Mouse (Mus musculus) G1E (cell line): ENCODE measurements around the gene Arhgap45. TPM values are rescaled to one million over a fixed set of nuclear protein-coding genes. Genes with fewer than 3 reads are reported as not detected.

ENCODE experiments used
- ATAC-seq: 2 replicates; pipeline ENCODE4 v1.8.0; 2016; ENCODE audit warnings: mild to moderate bottlenecking; ENCODE audit not compliant: insufficient number of reproducible peaks, poor library complexity, low FRiP score, severe bottlenecking; ENCODE audit errors: extremely low read depth
- DNase-seq: peaks from one replicate; pipeline ENCODE4 v3.0.0; 2012; ENCODE audit warnings: low spot score
- H3K27me3 ChIP-seq: 2 replicates; pipeline ENCODE4 v1.6.1; 2012; ENCODE audit warnings: mild to moderate bottlenecking, low read length, inconsistent platforms; ENCODE audit not compliant: insufficient read depth
- H3K36me3 ChIP-seq: replicated peaks from 2 replicates; pipeline ENCODE3; 2012; ENCODE audit warnings: mild to moderate bottlenecking, inconsistent platforms
- H3K4me1 ChIP-seq: 2 replicates; pipeline ENCODE4 v1.6.1; 2012; ENCODE audit warnings: low read depth, low read length, inconsistent platforms, mixed read lengths; ENCODE audit not compliant: insufficient read depth
- H3K4me3 ChIP-seq: 2 replicates; pipeline ENCODE4 v1.5.1; 2012; ENCODE audit warnings: low read depth, mild to moderate bottlenecking, inconsistent platforms, low read length, moderate library complexity, mixed read lengths
- H3K9me3 ChIP-seq: replicated peaks from 2 replicates; pipeline ENCODE4 v1.6.1; 2012; ENCODE audit warnings: inconsistent platforms
- CTCF ChIP-seq: IDR thresholded peaks from 2 replicates; pipeline ENCODE4 v1.5.1; 2012; ENCODE audit warnings: low read depth, low read length, inconsistent platforms, mixed read lengths
- GATA1 ChIP-seq: IDR thresholded peaks from 2 replicates; pipeline ENCODE4 v1.6.1; 2012; ENCODE audit warnings: borderline replicate concordance, low read length, inconsistent platforms, mixed read lengths
- GATA2 ChIP-seq: IDR thresholded peaks from 2 replicates; pipeline ENCODE4 v1.6.1; 2012; ENCODE audit warnings: low read depth, low read length, inconsistent platforms, borderline replicate concordance
- POLR2AphosphoS5 ChIP-seq: IDR thresholded peaks from 2 replicates; pipeline ENCODE4 v1.6.1; 2012; ENCODE audit warnings: low read depth, low read length, inconsistent platforms; ENCODE audit not compliant: insufficient replicate concordance
- TAL1 ChIP-seq: conservative IDR thresholded peaks from 2 replicates; pipeline ENCODE4 v1.6.1; 2012; ENCODE audit warnings: low read depth, low read length, inconsistent platforms, mixed read lengths
- polyA plus RNA-seq: library from polyadenylated mRNA; stranded (reverse); fragments of >175 nt; gene quantifications from 2 replicates; pipeline ENCODE4 v1.2.3, GENCODE M21; 2012
- total RNA-seq, 2 experiments: library from RNA; stranded (forward) in 1 of 2; stranded (reverse) in 1 of 2; fragments of 200-1000 nt in 1 of 2; fragments of >200 nt in 1 of 2; fragmentation: Nextera tagmentation in 1 of 2; gene quantifications; 2 replicates each; pipeline ENCODE4 v1.2.3; 2014 to 2017

The Arhgap45 gene
- total and polyA plus RNA-seq, 3 experiments: 56.7 to 179 (median 104) TPM

- H3K4me3 ChIP-seq: peak overlapping the region; percentile 71
- ATAC-seq (peak; percentile 51), DNase-seq (peak; percentile 71)
- peaks cover 86% of the 10 kb centered on the region for H3K4me1 ChIP-seq
- H3K9me3 ChIP-seq: no peaks in the 10 kb centered on the region
- TF ChIP-seq CTCF (no peak), POLR2AphosphoS5 (no peak), TAL1 (no peak)
- peaks cover 94% of the 10 kb centered on the region for H3K36me3 ChIP-seq
- no peaks in the 10 kb centered on the region for H3K27me3 ChIP-seq
These were observed 58.6 kb downstream of the Arhgap45 start for GRCm38 (mm10) chr10:80074813-80075601.

DNA sequence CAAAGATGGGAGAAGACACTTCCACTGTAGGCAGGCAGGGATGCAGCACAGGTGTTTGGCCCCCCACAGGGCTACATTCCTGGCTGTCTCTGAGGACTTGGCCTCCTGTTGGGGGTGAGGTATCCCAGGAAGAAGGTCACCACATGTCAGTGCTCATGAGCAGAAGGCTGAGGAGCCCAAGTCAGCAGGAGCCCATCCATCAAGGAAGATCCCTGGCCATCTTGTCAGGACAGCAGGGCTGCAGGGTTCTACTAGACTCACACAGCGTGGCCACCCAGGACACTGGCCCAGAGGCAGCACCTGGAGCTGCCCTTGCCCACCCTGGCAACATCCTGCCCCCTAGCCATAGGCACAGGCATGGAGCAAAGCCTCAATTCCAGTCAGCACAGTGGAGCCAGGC is 59.5 kb downstream of the Arhgap45 start:
- Histone ChIP-seq H3K4me1 (peaks cover 86% of the 10 kb centered on the region), H3K9me3 (no peaks in the 10 kb centered on the region), H3K36me3 (peaks cover 94% of the 10 kb centered on the region), H3K4me3 (no peak overlapping the region; the same call in 1 of the 2 replicates), H3K27me3 (no peaks in the 10 kb centered on the region)
- no peak for DNase-seq
- ATAC-seq: no peak
- TF ChIP-seq CTCF (no peak), GATA2 (no peak), TAL1 (no peak), GATA1 (no peak), POLR2AphosphoS5 (no peak)

GRCm38 (mm10) chr10:80076386-80076785 is 59.9 kb downstream of the Arhgap45 start:
- Histone ChIP-seq H3K4me1 (peaks cover 86% of the 10 kb centered on the region), H3K9me3 (no peaks in the 10 kb centered on the region), H3K27me3 (no peaks in the 10 kb centered on the region), H3K4me3 (no peak overlapping the region), H3K36me3 (peaks cover 97% of the 10 kb centered on the region)
- DNase-seq (no peak), ATAC-seq (no peak)
- TF ChIP-seq TAL1: no peak
- TF ChIP-seq CTCF: no peak
- TF ChIP-seq GATA1: no peak
- TF ChIP-seq POLR2AphosphoS5: no peak
- no peak for TF ChIP-seq GATA2

DNA sequence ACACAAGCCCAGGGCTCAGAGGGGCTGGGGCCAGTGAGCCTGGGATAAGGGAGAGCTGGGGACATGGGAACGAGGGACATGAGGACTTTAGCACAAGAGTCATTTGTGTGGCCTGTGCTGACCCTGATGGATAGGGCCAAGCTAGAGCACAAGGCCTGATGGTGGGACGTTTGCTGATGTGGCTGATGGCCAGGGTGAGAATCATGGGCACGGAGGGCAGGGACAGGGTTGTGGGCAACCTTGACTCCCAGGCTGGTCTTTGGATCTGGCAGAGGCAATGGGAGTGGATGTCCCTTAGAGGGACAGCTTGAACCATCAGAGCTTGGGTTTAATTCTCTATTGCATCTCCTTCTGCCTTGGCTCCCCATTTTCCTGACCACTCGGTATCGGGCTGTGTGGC is 60.9 kb downstream of the Arhgap45 start:
- H3K4me3 ChIP-seq: no peak overlapping the region
- no peaks in the 10 kb centered on the region for H3K27me3 ChIP-seq
- H3K4me1 ChIP-seq: peaks cover 86% of the 10 kb centered on the region
- TF ChIP-seq GATA2: no peak
- TF ChIP-seq GATA1: no peak
- TF ChIP-seq CTCF: no peak
- TF ChIP-seq TAL1: no peak
- TF ChIP-seq POLR2AphosphoS5: no peak
- ATAC-seq (no peak), DNase-seq (no peak)
- H3K9me3 ChIP-seq: no peaks in the 10 kb centered on the region
- peaks cover 97% of the 10 kb centered on the region for H3K36me3 ChIP-seq

- Histone ChIP-seq H3K36me3 (peaks cover 97% of the 10 kb centered on the region), H3K27me3 (no peaks in the 10 kb centered on the region), H3K4me1 (peaks cover 86% of the 10 kb centered on the region), H3K4me3 (no peak overlapping the region), H3K9me3 (no peaks in the 10 kb centered on the region)
- no peak for ATAC-seq
- DNase-seq: no peak
- TF ChIP-seq POLR2AphosphoS5: no peak
- TF ChIP-seq CTCF: no peak
- TF ChIP-seq GATA1: no peak
- TF ChIP-seq TAL1: no peak
- no peak for TF ChIP-seq GATA2
These were observed 61.9 kb downstream of the Arhgap45 start for GRCm38 (mm10) chr10:80078366-80078765.

GRCm38 (mm10) chr10:80080396-80081070 is 64.1 kb downstream of the Arhgap45 start:
- DNase-seq: no peak
- H3K4me3 ChIP-seq: peak overlapping the region; percentile 62; the same call in 1 of the 2 replicates
- 0 out of 2 replicates have a peak, but pooled peaks have one; percentile 41 for ATAC-seq
- H3K27me3 ChIP-seq: no peaks in the 10 kb centered on the region
- H3K4me1 ChIP-seq: peaks cover 64% of the 10 kb centered on the region
- H3K9me3 ChIP-seq: no peaks in the 10 kb centered on the region
- peaks cover 98% of the 10 kb centered on the region for H3K36me3 ChIP-seq
- TF ChIP-seq POLR2AphosphoS5 (no peak), CTCF (no peak), GATA2 (no peak), TAL1 (no peak), GATA1 (no peak)

Other genes with a start within 250 kb of the Arhgap45 start
Only the 20 nearest of the 34 such genes appear.
- gene Plppr3, start 142.0 kb upstream of the Arhgap45 start, total RNA-seq (2014; fragmentation: Nextera tagmentation): not detected in 2 replicates
- gene Plppr3, start 142.0 kb upstream of the Arhgap45 start, total RNA-seq (2017): 0.06 and 0.82 TPM in 2 replicates
- gene Plppr3, start 142.0 kb upstream of the Arhgap45 start, polyA plus RNA-seq: 0.13 and 0.20 TPM in 2 replicates
- gene Elane, start 130.4 kb upstream of the Arhgap45 start, total RNA-seq (2014; fragmentation: Nextera tagmentation): not detected in 2 replicates
- gene Elane, start 130.4 kb upstream of the Arhgap45 start, total RNA-seq (2017): 0.23 TPM in 1 of 2 replicates, not detected in the other
- gene Elane, start 130.4 kb upstream of the Arhgap45 start, polyA plus RNA-seq: 0.72 and 1.1 TPM in 2 replicates
- not detected in 2 replicates for gene Cfd, start 125.8 kb upstream of the Arhgap45 start, total RNA-seq (2014; fragmentation: Nextera tagmentation)
- gene Cfd, start 125.8 kb upstream of the Arhgap45 start, total RNA-seq (2017): not detected in 2 replicates
- gene Cfd, start 125.8 kb upstream of the Arhgap45 start, polyA plus RNA-seq: not detected in 2 replicates
- gene Med16, start 107.7 kb upstream of the Arhgap45 start, total RNA-seq (2014; fragmentation: Nextera tagmentation): 12.0 and 14.0 TPM in 2 replicates
- 10.4 and 12.2 TPM in 2 replicates for gene Med16, start 107.7 kb upstream of the Arhgap45 start, total RNA-seq (2017)
- gene Med16, start 107.7 kb upstream of the Arhgap45 start, polyA plus RNA-seq: 49.4 and 51.7 TPM in 2 replicates
- gene Gm26602, start 105.8 kb upstream of the Arhgap45 start, total RNA-seq (2014; fragmentation: Nextera tagmentation): not detected in 2 replicates
- not detected in 2 replicates for gene Gm26602, start 105.8 kb upstream of the Arhgap45 start, total RNA-seq (2017)
- gene Gm26602, start 105.8 kb upstream of the Arhgap45 start, polyA plus RNA-seq: 0.41 and 1.0 TPM in 2 replicates
- gene Kiss1r, start 99.7 kb upstream of the Arhgap45 start, total RNA-seq (2014; fragmentation: Nextera tagmentation): 0.30 and 0.39 TPM in 2 replicates
- gene Kiss1r, start 99.7 kb upstream of the Arhgap45 start, total RNA-seq (2017): 0.33 and 0.93 TPM in 2 replicates
- 0.33 and 0.56 TPM in 2 replicates for gene Kiss1r, start 99.7 kb upstream of the Arhgap45 start, polyA plus RNA-seq
- 118 and 134 TPM in 2 replicates for gene R3hdm4, start 95.4 kb upstream of the Arhgap45 start, total RNA-seq (2014; fragmentation: Nextera tagmentation)
- 35.0 and 35.8 TPM in 2 replicates for gene R3hdm4, start 95.4 kb upstream of the Arhgap45 start, total RNA-seq (2017)
- gene R3hdm4, start 95.4 kb upstream of the Arhgap45 start, polyA plus RNA-seq: 185 and 203 TPM in 2 replicates
- 35.4 and 41.3 TPM in 2 replicates for gene Arid3a, start 89.6 kb upstream of the Arhgap45 start, total RNA-seq (2014; fragmentation: Nextera tagmentation)
- 32.8 and 35.1 TPM in 2 replicates for gene Arid3a, start 89.6 kb upstream of the Arhgap45 start, total RNA-seq (2017)
- 164 and 202 TPM in 2 replicates for gene Arid3a, start 89.6 kb upstream of the Arhgap45 start, polyA plus RNA-seq
- 28.5 and 37.3 TPM in 2 replicates for gene Wdr18, start 56.5 kb upstream of the Arhgap45 start, total RNA-seq (2014; fragmentation: Nextera tagmentation)
- 34.4 and 34.6 TPM in 2 replicates for gene Wdr18, start 56.5 kb upstream of the Arhgap45 start, total RNA-seq (2017)
- gene Wdr18, start 56.5 kb upstream of the Arhgap45 start, polyA plus RNA-seq: 69.0 and 69.5 TPM in 2 replicates
- gene Grin3b, start 45.9 kb upstream of the Arhgap45 start, total RNA-seq (2014; fragmentation: Nextera tagmentation): 0.60 TPM in 1 of 2 replicates, not detected in the other
- 0.44 TPM in 1 of 2 replicates, not detected in the other for gene Grin3b, start 45.9 kb upstream of the Arhgap45 start, total RNA-seq (2017)
- gene Grin3b, start 45.9 kb upstream of the Arhgap45 start, polyA plus RNA-seq: 0.07 and 0.10 TPM in 2 replicates
- 62.8 and 79.8 TPM in 2 replicates for gene Tmem259, start 32.3 kb upstream of the Arhgap45 start, total RNA-seq (2014; fragmentation: Nextera tagmentation)
- 41.6 and 47.0 TPM in 2 replicates for gene Tmem259, start 32.3 kb upstream of the Arhgap45 start, total RNA-seq (2017)
- 264 and 361 TPM in 2 replicates for gene Tmem259, start 32.3 kb upstream of the Arhgap45 start, polyA plus RNA-seq
- 4.6 and 8.4 TPM in 2 replicates for gene Cnn2, start 28.1 kb upstream of the Arhgap45 start, total RNA-seq (2014; fragmentation: Nextera tagmentation)
- 7.4 and 10.5 TPM in 2 replicates for gene Cnn2, start 28.1 kb upstream of the Arhgap45 start, total RNA-seq (2017)
- gene Cnn2, start 28.1 kb upstream of the Arhgap45 start, polyA plus RNA-seq: 20.8 and 27.2 TPM in 2 replicates
- gene Abca7, start 20.2 kb upstream of the Arhgap45 start, total RNA-seq (2014; fragmentation: Nextera tagmentation): 17.4 and 35.9 TPM in 2 replicates
- 12.1 and 15.2 TPM in 2 replicates for gene Abca7, start 20.2 kb upstream of the Arhgap45 start, total RNA-seq (2017)
- gene Abca7, start 20.2 kb upstream of the Arhgap45 start, polyA plus RNA-seq: 21.1 and 21.6 TPM in 2 replicates
- 74.3 and 90.2 TPM in 2 replicates for gene Polr2e, start 23.1 kb downstream of the Arhgap45 start, total RNA-seq (2014; fragmentation: Nextera tagmentation)
- gene Polr2e, start 23.1 kb downstream of the Arhgap45 start, total RNA-seq (2017): 54.6 TPM in 2 replicates
- gene Polr2e, start 23.1 kb downstream of the Arhgap45 start, polyA plus RNA-seq: 148 and 206 TPM in 2 replicates
- gene Gpx4, start 30.5 kb downstream of the Arhgap45 start, total RNA-seq (2014; fragmentation: Nextera tagmentation): 274 and 290 TPM in 2 replicates
- gene Gpx4, start 30.5 kb downstream of the Arhgap45 start, total RNA-seq (2017): 767 and 808 TPM in 2 replicates
- 1,138 and 1,173 TPM in 2 replicates for gene Gpx4, start 30.5 kb downstream of the Arhgap45 start, polyA plus RNA-seq
- gene Sbno2, start 88.9 kb downstream of the Arhgap45 start, total RNA-seq (2014; fragmentation: Nextera tagmentation): 24.7 and 34.2 TPM in 2 replicates
- 18.0 and 18.1 TPM in 2 replicates for gene Sbno2, start 88.9 kb downstream of the Arhgap45 start, total RNA-seq (2017)
- 34.8 and 37.4 TPM in 2 replicates for gene Sbno2, start 88.9 kb downstream of the Arhgap45 start, polyA plus RNA-seq
- gene Stk11, start 99.2 kb downstream of the Arhgap45 start, total RNA-seq (2014; fragmentation: Nextera tagmentation): 138 and 172 TPM in 2 replicates
- 150 and 154 TPM in 2 replicates for gene Stk11, start 99.2 kb downstream of the Arhgap45 start, total RNA-seq (2017)
- gene Stk11, start 99.2 kb downstream of the Arhgap45 start, polyA plus RNA-seq: 161 and 170 TPM in 2 replicates
- 248 and 258 TPM in 2 replicates for gene Atp5d, start 122.0 kb downstream of the Arhgap45 start, total RNA-seq (2014; fragmentation: Nextera tagmentation)
- gene Atp5d, start 122.0 kb downstream of the Arhgap45 start, total RNA-seq (2017): 81.9 and 82.7 TPM in 2 replicates
- 1,539 and 1,678 TPM in 2 replicates for gene Atp5d, start 122.0 kb downstream of the Arhgap45 start, polyA plus RNA-seq
- 67.2 and 74.4 TPM in 2 replicates for gene Cbarp, start 124.2 kb downstream of the Arhgap45 start, total RNA-seq (2014; fragmentation: Nextera tagmentation)
- 3.7 and 5.5 TPM in 2 replicates for gene Cbarp, start 124.2 kb downstream of the Arhgap45 start, total RNA-seq (2017)
- gene Cbarp, start 124.2 kb downstream of the Arhgap45 start, polyA plus RNA-seq: 66.6 and 73.9 TPM in 2 replicates
- gene Midn, start 131.6 kb downstream of the Arhgap45 start, total RNA-seq (2014; fragmentation: Nextera tagmentation): 89.8 and 92.3 TPM in 2 replicates
- gene Midn, start 131.6 kb downstream of the Arhgap45 start, total RNA-seq (2017): 19.2 and 24.3 TPM in 2 replicates
- 295 and 302 TPM in 2 replicates for gene Midn, start 131.6 kb downstream of the Arhgap45 start, polyA plus RNA-seq